Mouse (Mus musculus) cerebellum, adult 18-20 months (tissue): ENCODE data around the gene BC005561.
"Not testable (repeated sequence)": the region's sequence is repeated elsewhere in the genome, so short reads cannot be mapped to it uniquely, and the experiment has no call there.

ENCODE experiments used
- DNase-seq, 2 experiments: peaks; one replicate each; pipeline ENCODE4 v3.0.0; 2021

Gene BC005561

DNA sequence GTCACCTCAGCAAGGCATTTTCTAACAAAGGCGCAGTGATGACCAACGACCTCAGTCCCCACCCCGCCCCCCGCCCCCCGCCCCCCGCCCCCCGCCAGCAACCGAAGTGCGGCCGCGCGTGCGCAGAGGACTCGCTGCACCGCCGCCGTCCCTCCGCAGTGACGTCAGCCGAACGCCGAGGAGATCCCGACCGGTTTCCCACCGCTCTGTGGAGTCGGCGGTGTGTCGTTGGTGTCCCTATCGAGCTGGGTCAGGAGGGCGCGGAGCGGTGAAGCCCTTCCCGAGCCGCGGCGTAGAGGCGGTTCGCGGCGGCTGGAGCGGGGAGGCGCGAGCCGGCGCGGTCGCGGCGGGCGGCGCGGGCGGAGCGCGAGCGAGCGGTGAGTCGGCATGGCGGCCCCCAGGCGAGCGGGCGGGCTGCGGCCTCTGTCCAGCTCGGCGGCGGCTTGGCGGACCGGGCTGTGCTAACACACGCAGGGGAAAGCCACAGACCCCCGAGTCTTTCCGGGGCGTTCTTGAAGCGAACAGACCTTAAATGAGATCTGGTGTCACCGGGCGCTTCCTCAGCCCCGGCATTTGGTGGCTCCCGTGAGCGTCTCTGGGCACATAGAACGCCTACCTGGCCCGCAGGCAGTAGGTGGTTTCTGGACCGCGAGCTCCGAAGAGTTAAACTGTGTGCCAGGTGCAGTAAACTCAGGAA lies at the start of gene BC005561:
TSS of gene BC005561 (plus strand) at position 158 of the 697 bp plus-strand sequence.
- DNase-seq, result peak; percentile 86 to 90

DNA sequence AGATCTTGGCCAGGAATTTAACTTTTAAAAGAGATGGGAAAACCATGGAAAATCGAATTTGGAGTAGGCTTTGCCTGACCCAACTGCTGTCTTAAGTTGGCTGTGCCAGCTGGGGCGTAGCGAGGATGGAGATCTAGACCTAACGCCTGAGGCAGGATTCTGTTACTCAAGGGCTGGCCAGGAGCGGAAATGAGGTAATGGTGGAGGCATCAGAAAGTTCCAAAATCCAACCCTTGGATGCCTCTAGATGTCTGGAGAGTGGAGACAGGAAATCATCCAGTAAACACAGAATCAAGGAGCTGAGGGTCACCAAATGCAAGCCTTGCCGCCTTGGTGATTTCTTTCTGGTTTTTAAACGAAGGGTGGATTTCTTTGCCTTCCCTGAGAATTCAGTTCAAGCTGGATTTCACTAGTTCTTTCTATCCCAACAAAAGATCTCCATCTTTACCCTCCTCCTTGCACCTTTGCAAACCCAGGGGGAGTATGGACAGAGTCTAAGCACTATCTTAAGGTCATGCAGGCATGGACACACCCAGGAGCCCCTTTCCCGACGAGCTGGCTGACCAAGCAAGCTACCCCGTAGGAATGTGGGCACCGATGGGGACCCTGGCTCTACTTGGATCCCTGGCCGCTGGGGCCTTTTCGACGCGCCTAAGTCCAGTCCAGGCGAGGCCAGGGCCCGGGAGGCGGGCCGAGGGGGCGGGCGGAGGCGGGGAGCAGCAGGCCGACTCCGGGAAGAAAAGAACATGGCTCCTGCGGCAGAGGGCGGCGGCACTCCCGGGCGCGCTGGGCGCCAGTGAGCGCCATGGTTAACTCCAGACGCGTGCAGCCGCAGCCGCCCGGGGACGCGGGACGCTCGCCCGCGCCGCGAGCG lies 49.1 kb upstream of the BC005561 start, which contains the start of gene Pkd2:
TSS of gene Pkd2 (plus strand) at position 619 of the 874 bp plus-strand sequence.
- DNase-seq, result peak; percentile 81 to 85

DNA sequence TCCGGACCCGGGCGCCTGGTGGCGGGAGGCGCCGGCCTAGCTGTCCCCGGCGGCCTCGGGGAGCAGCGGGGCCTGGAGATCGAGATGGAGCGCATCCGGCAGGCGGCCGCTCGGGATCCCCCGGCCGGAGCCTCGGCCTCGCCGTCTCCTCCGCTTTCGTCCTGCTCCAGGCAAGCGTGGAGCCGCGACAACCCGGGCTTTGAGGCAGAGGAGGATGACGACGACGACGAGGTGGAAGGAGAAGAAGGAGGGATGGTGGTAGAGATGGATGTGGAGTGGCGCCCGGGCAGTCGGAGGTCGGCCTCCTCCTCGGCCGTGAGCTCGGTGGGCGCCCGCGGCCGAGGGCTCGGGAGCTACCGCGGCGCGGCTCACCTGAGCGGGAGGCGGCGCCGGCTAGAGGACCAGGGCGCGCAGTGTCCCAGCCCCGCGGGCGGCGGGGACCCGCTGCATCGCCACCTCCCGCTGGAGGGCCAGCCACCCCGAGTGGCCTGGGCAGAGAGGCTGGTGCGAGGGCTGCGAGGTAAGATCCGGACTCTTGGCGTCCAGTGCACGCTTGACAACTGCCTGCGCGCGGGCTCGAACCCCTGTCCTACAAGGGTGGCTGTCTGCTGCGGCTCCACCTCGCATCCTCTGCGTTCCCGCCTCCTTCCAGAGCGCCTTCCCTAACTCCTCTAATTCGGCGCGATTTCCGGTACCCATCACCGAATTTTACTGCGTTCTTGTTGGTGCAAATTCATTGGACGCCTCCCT lies 48.3 kb upstream of the BC005561 start:
- DNase-seq, result peak; percentile 68 to 76

DNA sequence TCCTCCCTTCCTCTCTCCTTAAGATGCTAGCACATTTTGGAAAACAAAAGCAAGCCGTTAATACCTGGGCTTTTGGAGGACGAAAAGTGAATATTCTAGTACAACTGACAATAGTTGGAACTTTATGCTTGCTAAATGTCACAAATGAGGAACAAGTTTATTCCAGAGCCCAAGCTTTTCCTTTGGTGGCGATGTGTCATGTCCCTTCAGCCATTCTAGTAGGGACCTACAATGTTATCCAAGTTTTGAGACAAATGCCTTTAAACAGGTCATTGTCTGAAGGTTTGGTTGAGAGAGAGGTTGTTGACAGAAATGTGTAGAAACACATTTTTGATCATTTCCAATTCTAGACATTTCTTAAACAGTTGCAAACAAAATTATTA lies 47.7 kb upstream of the BC005561 start:
- no peak for DNase-seq

DNA sequence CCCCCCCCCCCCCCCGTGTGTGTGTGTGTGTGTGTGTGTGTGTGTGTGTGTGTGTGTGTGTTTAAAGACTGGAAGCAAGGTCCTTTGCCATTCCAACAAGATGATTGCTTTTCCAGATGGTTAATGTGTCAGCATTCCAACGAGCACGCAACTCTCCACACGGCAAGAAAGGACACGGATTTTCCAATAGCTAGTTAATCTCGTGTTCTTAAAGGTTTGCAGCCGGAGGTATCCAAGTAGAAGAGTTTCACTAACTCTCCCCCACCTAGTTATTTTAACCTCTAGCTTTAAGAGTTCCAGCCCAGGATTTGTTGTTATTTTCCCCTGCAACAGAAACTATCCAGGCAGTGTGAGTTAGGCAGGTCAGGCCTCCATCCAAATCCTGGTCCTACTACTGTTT lies 47.3 kb upstream of the BC005561 start:
- peak; percentile 17 to 24 for DNase-seq

DNA sequence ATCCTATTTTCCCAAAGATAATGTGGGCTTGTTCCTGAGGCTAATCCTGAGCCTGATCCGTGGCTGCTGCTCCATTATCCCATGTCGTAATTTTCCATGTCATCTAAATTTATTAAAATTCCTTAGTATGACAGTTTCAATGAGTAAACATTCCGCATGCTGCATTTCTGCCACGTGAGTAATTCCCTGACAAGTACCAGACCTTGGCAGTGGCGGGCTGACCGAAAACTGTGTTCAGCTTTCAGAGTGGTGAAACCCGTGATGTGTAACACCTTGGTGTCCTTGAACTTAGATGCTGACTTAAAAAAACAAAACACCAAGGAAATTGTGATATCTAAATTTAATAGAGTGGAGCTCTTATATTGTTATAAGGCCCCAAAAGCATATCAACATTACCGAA lies 42.9 kb upstream of the BC005561 start:
- DNase-seq, result no peak

DNA sequence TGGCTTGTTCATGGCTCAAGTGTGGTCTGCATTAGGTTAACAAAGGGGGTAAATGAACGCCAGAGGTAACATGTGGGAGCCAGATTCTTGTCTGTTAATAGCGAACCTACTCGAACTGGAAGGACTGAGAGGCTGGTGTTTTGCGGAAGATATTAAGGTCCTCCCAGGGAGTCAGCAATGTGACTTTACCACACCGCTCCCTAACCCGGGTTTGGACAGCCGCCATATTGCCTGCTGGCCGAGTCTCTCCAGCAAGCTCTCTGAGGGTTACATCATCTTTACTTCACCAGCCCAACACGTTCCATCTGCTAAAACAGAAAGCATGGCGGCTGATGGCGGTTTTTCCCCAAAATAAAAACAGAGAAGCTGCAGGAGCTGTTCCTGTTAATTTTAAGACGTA lies 42.4 kb upstream of the BC005561 start:
- peak; percentile 82 for DNase-seq

DNA sequence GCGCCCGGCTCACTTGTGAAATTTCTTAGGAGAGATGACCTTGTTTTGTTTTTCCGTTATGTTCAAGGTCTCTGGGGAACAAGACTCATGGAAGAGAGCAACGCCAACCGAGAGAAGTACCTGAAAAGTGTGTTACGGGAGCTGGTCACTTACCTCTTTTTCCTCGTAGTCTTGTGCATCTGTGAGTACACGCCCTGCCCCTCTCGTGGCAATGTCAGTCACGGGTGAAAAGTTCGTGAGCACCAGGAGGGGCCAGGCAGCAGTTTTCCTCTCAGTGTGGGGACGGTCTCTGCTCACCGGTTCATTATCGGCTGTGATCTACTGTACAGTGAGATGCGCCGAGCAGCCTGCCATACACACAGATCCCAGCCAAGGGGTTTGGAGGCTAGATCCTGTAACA lies 41.3 kb upstream of the BC005561 start:
- DNase-seq, result no peak

DNA sequence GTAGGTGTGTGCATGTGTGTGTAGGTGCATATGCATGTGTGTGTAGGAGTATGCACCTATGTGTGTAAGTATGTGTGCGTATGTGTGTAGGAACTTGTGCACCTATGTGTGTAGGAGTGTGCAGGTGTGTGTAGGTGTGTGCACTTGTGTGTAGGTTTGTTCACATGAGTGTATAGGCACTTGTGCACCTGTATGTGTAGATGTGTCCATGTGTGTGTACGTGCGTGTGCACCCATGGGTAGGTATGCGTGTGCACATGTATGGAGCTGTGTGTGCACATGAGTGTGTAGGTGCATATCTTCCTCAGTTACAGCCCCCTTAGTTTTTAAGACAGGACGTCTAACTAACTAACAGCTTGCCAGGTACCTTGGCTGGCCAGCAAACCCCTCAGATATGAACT lies 39.6 kb upstream of the BC005561 start:
- no peak for DNase-seq

DNA sequence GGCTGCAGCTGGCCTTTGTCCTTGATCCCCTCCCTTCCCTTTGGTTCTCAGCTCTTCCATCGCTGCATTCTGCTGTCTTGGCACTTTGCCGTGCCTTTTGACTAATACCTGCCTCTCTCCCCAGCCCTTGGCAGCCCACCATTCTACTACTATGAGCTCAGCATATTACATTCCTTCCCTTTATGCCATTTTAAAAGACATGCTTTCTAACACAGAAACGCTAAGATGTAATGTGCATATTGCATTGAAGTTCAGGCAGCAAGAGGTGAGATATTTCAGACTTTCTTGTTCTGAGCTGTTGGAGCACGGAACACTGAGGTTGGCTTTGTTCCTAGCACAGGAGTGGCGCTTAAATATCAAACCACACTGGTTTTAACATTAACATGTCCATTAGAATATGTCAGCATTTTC lies 37.2 kb upstream of the BC005561 start:
- peak; percentile 33 to 36 for DNase-seq

DNA sequence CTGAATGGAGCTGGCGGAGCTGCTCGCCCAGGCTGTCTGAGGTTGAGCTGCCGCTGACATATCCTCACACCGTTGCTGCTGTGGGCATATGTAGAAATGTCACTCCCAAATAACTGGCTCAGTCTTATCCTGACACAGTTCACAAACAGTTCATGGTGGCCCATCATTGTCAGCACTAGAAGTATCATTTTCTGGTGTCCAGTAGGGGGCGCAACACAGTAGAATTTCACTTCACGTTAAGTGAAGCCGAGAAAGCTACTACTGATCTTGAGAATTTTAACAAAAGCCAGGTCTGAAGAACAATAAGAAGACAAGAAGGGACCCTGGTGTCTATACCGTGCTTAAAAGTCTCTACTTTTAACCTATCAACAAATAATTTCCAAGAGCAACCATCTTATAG lies 35.8 kb upstream of the BC005561 start:
- DNase-seq, result peak in 1 of 2 experiments; percentile 44

DNA sequence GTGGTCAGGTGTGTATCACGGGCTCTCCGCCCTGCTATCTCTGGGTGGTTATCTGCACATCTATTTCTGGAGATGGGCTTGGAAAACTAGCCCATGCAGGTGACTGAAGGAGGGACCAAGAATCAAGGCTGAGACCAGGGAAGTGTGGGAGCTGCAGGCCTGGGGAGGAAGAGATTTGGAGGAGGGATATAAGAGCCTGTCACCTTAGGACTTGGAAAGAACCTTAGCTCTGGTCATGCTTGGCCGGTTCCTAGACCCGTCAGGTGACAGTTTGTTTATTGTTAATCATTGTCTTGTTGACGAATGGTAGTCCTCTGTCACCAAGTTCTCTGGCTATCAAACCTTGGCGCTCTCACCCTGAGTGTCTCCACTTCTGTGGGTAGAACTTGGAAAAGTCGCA lies 27.8 kb upstream of the BC005561 start:
- DNase-seq, result no peak

DNA sequence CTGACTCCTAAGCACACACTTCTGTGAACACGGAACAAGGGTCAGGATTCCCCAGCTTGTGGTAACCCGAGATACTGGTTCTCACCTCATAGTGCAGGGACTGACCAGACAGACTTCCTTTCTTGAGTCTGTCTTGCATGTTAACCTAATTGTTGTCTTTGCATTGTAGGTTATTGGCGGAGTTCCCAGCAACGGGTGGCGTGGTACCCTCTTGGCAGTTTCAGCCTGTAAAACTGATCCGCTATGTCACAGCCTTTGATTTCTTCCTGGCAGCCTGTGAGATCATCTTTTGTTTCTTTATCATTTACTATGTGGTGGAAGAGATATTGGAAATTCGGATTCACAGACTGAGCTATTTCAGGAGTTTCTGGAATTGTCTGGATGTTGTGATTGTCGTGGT lies 25.3 kb upstream of the BC005561 start:
- no peak for DNase-seq

DNA sequence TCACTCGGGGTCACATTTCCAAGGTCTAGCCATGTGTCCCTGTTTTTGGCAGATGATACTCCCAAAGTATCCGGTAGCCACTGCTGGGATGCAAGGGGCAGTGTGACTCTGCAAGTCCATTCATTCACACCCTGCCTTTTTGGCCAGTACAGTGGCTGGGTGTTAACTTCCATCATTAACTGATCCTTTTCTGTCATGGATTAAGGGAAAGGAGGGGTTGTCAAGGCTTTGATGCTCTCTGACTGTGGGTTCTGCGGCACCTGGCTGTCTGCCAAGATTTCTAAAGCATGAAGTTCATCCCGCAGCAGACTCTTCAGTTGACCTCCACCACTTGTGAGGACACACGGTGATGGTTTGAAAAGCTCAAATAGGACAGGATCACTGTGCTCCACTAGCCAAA lies 16.6 kb upstream of the BC005561 start:
- DNase-seq, result no peak

DNA sequence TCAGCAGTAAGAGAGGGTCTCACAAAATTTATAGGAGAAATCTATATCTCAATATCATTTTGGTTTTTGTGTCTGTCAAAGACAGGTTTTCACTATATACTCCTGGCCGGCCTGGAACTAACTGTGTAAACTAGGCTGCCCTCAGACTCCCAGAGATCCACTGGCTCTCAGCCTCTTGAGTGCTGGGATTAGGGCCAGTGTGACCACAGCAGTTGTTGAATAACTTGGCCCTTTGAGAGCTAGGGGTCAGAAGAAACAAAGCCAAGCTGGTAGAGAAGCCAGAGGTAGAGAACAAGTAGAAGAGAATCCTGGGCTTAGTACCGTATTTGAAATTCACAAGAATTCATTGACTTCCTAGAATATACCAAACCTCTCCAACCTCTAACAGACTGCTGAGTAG lies 3.3 kb upstream of the BC005561 start:
- no peak for DNase-seq

DNA sequence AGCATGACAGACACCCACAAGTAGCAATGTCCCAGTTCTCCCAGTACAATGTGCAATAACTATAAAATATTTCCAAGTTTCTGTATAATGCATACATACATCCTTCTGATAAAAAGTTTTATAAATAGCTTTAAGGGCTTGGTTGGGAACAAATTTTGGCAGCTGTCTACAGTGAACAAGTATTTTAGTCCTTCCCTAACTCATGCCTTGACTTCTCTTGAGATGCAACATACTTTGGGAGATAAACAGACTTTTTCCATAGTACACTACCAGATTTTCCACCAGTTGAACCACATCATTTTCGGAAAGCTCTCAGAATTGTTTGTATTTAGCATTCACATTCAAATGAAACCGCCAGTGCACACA lies 340 bp upstream of the BC005561 start:
- no peak for DNase-seq

DNA sequence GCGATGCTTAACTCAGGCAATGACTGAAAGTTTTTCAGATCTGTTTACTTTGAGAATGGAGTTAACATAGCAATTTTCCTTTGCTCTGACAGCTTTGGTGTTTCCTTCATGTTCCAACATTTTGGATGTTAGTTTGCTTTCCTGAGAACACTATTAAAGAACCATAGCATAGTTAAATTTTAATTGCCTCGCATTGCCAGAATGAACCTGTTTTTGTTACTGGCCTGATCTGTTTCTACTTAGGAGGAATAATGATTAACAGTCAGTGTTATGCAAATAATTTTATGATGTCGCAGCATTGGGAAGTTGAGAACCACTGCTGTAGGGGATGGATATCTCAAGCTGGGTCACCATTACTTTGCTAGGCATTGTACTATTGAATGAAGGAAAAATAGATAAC lies 3.1 kb downstream of the BC005561 start:
- no peak for DNase-seq

DNA sequence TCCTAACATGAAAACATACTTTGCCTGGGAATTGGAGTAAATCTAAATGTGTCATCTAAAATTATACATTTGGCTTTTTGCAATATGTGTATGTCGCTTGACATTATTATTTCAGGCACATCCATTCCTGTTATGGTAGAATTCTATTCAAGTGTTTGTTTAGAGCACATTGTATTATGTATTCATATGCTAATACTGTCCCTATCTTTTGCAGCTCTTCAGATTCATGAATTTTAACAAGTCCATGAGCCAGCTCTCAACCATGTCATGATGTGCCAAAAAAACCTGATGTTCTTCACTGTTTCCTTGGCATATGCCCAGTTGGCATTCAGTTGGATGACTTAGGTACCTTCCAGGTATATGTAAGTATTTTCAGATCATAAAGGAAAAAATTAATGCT lies 30.5 kb downstream of the BC005561 start:
- DNase-seq, result peak in 1 of 2 experiments; percentile 19

DNA sequence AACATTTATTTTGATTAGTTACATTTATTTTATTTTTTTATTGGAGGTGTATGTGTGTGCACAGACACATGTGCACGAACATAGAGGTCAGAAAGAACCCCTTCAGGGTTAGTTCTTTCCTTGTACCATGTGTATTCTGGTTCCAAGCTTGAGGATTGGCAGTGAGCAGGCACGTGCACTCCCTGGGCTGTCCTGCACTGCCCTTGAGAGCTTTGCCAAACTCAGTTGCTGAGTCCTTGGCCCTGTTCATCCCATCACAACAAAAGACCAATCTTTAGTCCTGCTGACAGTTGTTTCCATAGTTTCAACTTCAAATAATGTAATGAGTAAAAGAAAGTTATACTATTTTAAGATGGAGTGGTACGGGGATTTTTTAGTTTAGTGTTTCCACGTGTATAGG lies 31.2 kb downstream of the BC005561 start:
- DNase-seq, result no peak

DNA sequence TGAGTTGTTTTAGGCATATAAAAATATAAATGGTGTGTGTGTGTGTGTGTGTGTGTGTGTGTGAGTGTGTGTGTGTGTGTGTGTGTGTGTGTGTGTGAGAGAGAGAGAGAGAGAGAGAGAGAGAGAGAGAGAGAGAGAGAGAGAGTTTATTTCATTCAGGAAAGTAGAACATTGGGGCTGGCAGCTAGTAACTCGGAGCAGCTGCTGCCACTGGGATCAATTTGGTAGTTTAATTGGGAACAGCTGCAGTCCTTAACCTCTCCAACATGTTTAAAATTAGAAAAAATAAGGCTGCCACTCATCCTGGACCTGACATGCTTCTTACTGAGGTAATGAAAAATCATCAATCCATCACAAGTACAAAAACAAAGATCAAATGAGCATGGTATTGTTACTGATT lies 59.9 kb downstream of the BC005561 start:
- not testable (repeated sequence) for DNase-seq

DNA sequence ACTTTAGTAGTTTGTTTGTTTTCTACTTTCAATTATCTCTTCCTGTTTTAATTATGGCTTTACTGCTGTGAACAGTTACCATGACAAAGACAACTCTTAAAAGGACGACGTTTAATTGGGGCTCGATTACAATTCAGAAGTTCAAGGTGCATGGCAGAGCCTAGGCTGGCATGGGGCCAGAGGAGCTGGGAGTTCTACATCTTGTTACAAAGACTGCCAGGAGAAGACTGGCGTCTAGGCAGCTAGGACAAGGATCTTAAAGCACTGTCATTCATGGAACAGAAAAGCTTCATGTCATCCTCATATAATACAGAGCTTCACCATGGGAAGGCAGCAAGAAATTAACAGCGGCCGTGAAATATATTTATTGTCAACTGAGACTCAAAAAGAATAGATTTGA lies 62.6 kb downstream of the BC005561 start:
- DNase-seq, result peak; percentile 36 to 64

DNA sequence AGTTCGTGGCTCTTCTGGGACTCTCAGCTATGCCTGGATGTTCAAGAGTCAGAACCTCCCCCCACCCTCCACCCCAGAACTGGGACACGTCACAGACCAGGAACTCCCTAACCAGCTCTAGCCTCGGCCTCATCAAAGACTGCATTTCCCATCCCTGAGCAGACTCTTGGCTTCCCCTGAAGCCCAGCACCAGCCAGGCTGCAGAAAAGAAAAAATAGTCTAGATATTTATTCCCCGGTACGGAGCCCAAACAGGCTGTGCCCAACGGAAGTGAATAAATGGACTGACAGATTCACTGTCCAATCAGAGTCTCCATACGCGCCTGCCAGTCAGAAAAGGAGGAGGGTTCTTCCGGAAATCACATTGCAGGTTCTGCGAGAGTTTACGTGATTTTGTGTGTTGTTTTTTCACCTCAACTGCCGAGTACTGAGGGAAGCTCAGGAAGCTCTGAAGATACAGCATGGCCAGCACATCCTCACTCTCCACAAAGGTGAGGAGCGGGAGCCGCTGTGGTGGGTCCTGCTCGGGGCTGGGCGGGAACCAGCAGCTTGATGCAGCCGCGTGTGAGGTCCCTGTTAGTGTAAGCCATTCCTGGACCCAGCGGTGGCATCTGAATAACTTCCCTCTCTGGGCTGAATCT lies 63.2 kb downstream of the BC005561 start:
- peak; percentile 86 to 87 for DNase-seq
